Mouse (Mus musculus): ENCODE data around the gene Haao.

- TF ChIP-seq CTCF (conservative IDR thresholded peaks at IDR 0.05; ENCODE audit: insufficient read depth, insufficient read length, low read depth, low read length): no peak
- TF ChIP-seq POLR2A (IDR thresholded peaks at IDR 0.05; ENCODE audit: low read depth, low read length): no peak
Measured at GRCm38 (mm10) chr17:83887241-83887640, 39.5 kb upstream of the Haao start.
